ENCODE assay signal across 13 mouse cellular contexts in the genomic region with DNA sequence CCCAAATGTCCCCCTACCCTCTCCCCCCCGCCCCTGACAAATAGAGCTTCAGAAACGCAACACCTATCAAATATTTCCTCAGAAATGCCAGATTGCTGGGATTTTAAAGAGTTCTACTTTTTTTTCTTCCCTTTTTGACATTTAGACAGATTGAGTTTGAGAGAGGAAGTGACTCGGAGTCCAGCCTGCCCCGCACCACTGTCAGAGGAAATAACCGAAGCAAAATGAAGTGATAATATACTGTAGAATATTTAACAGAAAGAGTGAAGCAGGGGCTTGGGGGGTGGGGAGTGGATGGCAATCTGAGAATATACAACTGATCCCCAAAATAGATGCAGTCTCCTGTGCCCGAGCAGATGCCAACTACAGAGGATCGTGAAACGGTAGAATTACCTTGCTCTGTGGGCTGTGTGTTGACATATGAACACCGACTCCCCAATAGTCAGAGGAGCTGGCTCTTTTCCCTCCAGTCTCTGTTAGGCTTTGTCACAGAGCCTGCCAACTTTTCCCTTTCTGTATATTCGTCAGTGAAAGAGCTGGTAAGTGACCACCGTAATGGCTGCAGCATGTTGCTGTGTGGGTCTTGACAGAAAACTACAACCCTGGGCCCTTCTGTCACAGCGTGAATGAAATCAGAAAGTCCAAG.
A peak's percentile ranks its signal among the peaks of the same experiment; 100 is the strongest.
DNase-seq lines count a peak whose midpoint lies in the region; ATAC-seq and TF ChIP-seq lines count a peak whose summit lies in the region.
"Had no signal": no experiment of that assay in that cellular context is flagged by ENCODE, and none has a peak within 500 bp of the region (broad histone marks: within the 10 kb centered on the region; RNA-seq: fewer than 3 reads in every experiment).

No protein-coding gene starts in this region.

- 37% methylated on average over 12 of the region's 12 CpGs for WGBS in lung, embryonic 16.5 days
- 22% methylated on average over 12 of the region's 12 CpGs for WGBS in macrophage (ENCODE audit: missing documents)
- WGBS in thymus, adult 2 months: 23% methylated on average over 12 of the region's 12 CpGs

- ATAC-seq in frontal cortex, adult (ENCODE audit: low TSS enrichment): peak; percentile 60
- ATAC-seq in lung, embryonic 16.5 days (ENCODE audit: low read depth): peak; percentile 34; the same call in 1 of the 2 replicates
- peak; percentile 78 for ATAC-seq in granulocyte monocyte progenitor cell, adult 5-6 weeks (replicated peaks; ENCODE audit: poor library complexity, severe bottlenecking)
- ATAC-seq: forebrain, embryonic 15.5 days; intestine, embryonic 16.5 days had no signal

- no peaks in the 10 kb centered on the region for H3K27me3 ChIP-seq in lung, embryonic 16.5 days (ENCODE audit: control insufficient read depth, insufficient read depth, low read depth, low read length)
- H3K27me3 ChIP-seq in thymus, adult 2 months (ENCODE audit: control insufficient read depth, insufficient read depth, low read length): no peaks in the 10 kb centered on the region
- H3K27me3 ChIP-seq: CH12.LX; forebrain, embryonic 15.5 days; megakaryocyte, embryonic 14.5 days had no signal

- no peak for DNase-seq in frontal cortex, postnatal 25 days (ENCODE audit: low spot score in 2 of 2)
- no peak for DNase-seq in lung, postnatal 4 days
- DNase-seq in thymus, adult 2 months: no peak
- no peak for DNase-seq in frontal cortex, postnatal 10 days (ENCODE audit: low spot score in 2 of 2)
- DNase-seq: thymus, postnatal 4 days had no signal

- H3K9me3 ChIP-seq in lung, embryonic 16.5 days (ENCODE audit: control insufficient read depth, low read length): no peaks in the 10 kb centered on the region
- H3K9me3 ChIP-seq: forebrain, embryonic 15.5 days; megakaryocyte, embryonic 14.5 days had no signal

- no peaks in the 10 kb centered on the region for H3K36me3 ChIP-seq in lung, embryonic 16.5 days (ENCODE audit: control insufficient read depth, insufficient read depth, low read length)
- H3K36me3 ChIP-seq in macrophage (ENCODE audit: inconsistent target): no peaks in the 10 kb centered on the region
- H3K36me3 ChIP-seq in thymus, adult 2 months (ENCODE audit: control insufficient read depth, insufficient read depth, low read length): no peaks in the 10 kb centered on the region
- H3K36me3 ChIP-seq: forebrain, embryonic 15.5 days had no signal

- H3K4me2 ChIP-seq in lung, embryonic 16.5 days (ENCODE audit: low read depth, low read length): peak overlapping the region; percentile 53
- H3K4me2 ChIP-seq: forebrain, embryonic 15.5 days had no signal

- no peak overlapping the region for H3K27ac ChIP-seq in lung, embryonic 16.5 days (ENCODE audit: low read length)
- H3K27ac ChIP-seq in macrophage: peak overlapping the region; percentile 25; the same call in 1 of the 2 replicates
- H3K27ac ChIP-seq in thymus, adult 2 months (ENCODE audit: control insufficient read depth, insufficient read depth, low read length): no peak overlapping the region
- H3K27ac ChIP-seq: forebrain, embryonic 15.5 days had no signal

- no peak for TF ChIP-seq CTCF in thymus, adult 2 months (IDR thresholded peaks at IDR 0.05; ENCODE audit: borderline replicate concordance, control insufficient read depth, extremely low read depth, insufficient read depth, low read length, poor library complexity)

- H3K4me1 ChIP-seq in lung, embryonic 16.5 days (replicated peaks; ENCODE audit: control insufficient read depth, insufficient read depth, low read length): no peaks in the 10 kb centered on the region
- no peaks in the 10 kb centered on the region for H3K4me1 ChIP-seq in thymus, adult 2 months (replicated peaks; ENCODE audit: control insufficient read depth, insufficient read depth, low read length)
- H3K4me1 ChIP-seq: forebrain, embryonic 15.5 days; megakaryocyte, embryonic 14.5 days had no signal

- peak overlapping the region; percentile 49; the same call in 1 of the 2 replicates for H3K9ac ChIP-seq in lung, embryonic 16.5 days (ENCODE audit: low read length)
- H3K9ac ChIP-seq: forebrain, embryonic 15.5 days had no signal

- H3K79me2 ChIP-seq in macrophage (ENCODE audit: inconsistent target): no peaks in the 10 kb centered on the region

- TF ChIP-seq POLR2A in thymus, adult 2 months (IDR thresholded peaks at IDR 0.05; ENCODE audit: control insufficient read depth, extremely low read depth, insufficient read depth, low read length, poor library complexity): no peak

- H3K4me3 ChIP-seq in lung, embryonic 16.5 days (ENCODE audit: low read length): peak overlapping the region; percentile 32
- peak overlapping the region; percentile 7; the same call in 1 of the 2 replicates for H3K4me3 ChIP-seq in macrophage (ENCODE audit: inconsistent target)
- no peak overlapping the region for H3K4me3 ChIP-seq in thymus, adult 2 months (ENCODE audit: control insufficient read depth, insufficient read depth, low read length)
- H3K4me3 ChIP-seq: forebrain, embryonic 15.5 days; megakaryocyte, embryonic 14.5 days had no signal
